Mouse (Mus musculus): ENCODE measurements around the gene 4932438A13Rik. TPM values are rescaled to one million over a fixed set of nuclear protein-coding genes. Genes with fewer than 3 reads are reported as not detected.

4932438A13Rik gene
- polyA plus RNA-seq (2015; fragmentation: Nextera tagmentation; extraction: Ambion mirVana) = 28.8 and 32.2 TPM in 2 replicates

GRCm38 (mm10) chr3:36862721-36863275 is at the start of gene 4932438A13Rik:
4932438A13Rik (plus strand) TSS chr3:36863104.
- Histone ChIP-seq H3K9me3 (ENCODE audit: low read length) (no peaks in the 10 kb centered on the region), H3K36me3 (ENCODE audit: insufficient read depth, low read length) (peaks cover 6% of the 10 kb centered on the region; the same call in 1 of the 2 replicates), H3K9ac (replicated peaks; ENCODE audit: low read depth) (peak within 1 kb of the TSS; percentile 68), H3K4me2 (replicated peaks; ENCODE audit: low read depth, low read length) (peak within 1 kb of the TSS; percentile 72), H3K4me3 (ENCODE audit: low read depth, low read length) (peak within 1 kb of the TSS; percentile 65), H3K4me1 (ENCODE audit: insufficient read depth, low read depth, low read length) (no peaks in the 10 kb centered on the region), H3K27ac (ENCODE audit: low read length) (peak within 1 kb of the TSS; percentile 90), H3K27me3 (replicated peaks; ENCODE audit: insufficient read depth, low read length) (no peaks in the 10 kb centered on the region)
- under 1% methylated on average over 33 of the region's 38 CpGs for WGBS
- peak; percentile 96 for DNase-seq (ENCODE audit: low spot score)
- TF ChIP-seq CTCF (IDR thresholded peaks at IDR 0.05) = peak; percentile 17
- TF ChIP-seq EP300 (IDR thresholded peaks at IDR 0.05) = no peak
- peak; percentile 99 for ATAC-seq

- no peaks in the 10 kb centered on the region for H3K36me3 ChIP-seq (ENCODE audit: insufficient read depth, low read length)
- no peak for DNase-seq (ENCODE audit: low spot score)
- no peak overlapping the region for H3K27ac ChIP-seq (ENCODE audit: low read length)
- no peaks in the 10 kb centered on the region for H3K9me3 ChIP-seq (ENCODE audit: low read length)
- H3K9ac ChIP-seq (replicated peaks; ENCODE audit: low read depth) = no peak overlapping the region
- 70% methylated on average over 5 of the region's 5 CpGs for WGBS
- no peak overlapping the region for H3K4me3 ChIP-seq (ENCODE audit: low read depth, low read length)
- H3K4me1 ChIP-seq (ENCODE audit: insufficient read depth, low read depth, low read length) = no peaks in the 10 kb centered on the region
- H3K27me3 ChIP-seq (replicated peaks; ENCODE audit: insufficient read depth, low read length) = no peaks in the 10 kb centered on the region
- H3K4me2 ChIP-seq (replicated peaks; ENCODE audit: low read depth, low read length) = no peak overlapping the region
- TF ChIP-seq EP300 (IDR thresholded peaks at IDR 0.05) (no peak), CTCF (IDR thresholded peaks at IDR 0.05) (no peak)
- no peak for ATAC-seq
These were observed 46.3 kb upstream of the 4932438A13Rik start for GRCm38 (mm10) chr3:36816633-36817032.

GRCm38 (mm10) chr3:36819402-36819801 is 43.5 kb upstream of the 4932438A13Rik start:
- WGBS = 32% methylated on average over 7 of the region's 7 CpGs
- H3K4me1 ChIP-seq (ENCODE audit: insufficient read depth, low read depth, low read length) = no peaks in the 10 kb centered on the region
- no peak overlapping the region for H3K9ac ChIP-seq (replicated peaks; ENCODE audit: low read depth)
- H3K4me3 ChIP-seq (ENCODE audit: low read depth, low read length) = no peak overlapping the region
- H3K27me3 ChIP-seq (replicated peaks; ENCODE audit: insufficient read depth, low read length) = no peaks in the 10 kb centered on the region
- DNase-seq (ENCODE audit: low spot score) = peak; percentile 10
- no peak overlapping the region for H3K27ac ChIP-seq (ENCODE audit: low read length)
- peak; percentile 73 for ATAC-seq
- no peaks in the 10 kb centered on the region for H3K9me3 ChIP-seq (ENCODE audit: low read length)
- TF ChIP-seq CTCF (IDR thresholded peaks at IDR 0.05) (no peak), EP300 (IDR thresholded peaks at IDR 0.05) (no peak)
- no peaks in the 10 kb centered on the region for H3K36me3 ChIP-seq (ENCODE audit: insufficient read depth, low read length)
- H3K4me2 ChIP-seq (replicated peaks; ENCODE audit: low read depth, low read length) = no peak overlapping the region

GRCm38 (mm10) chr3:36821037-36821436 is 41.9 kb upstream of the 4932438A13Rik start:
- TF ChIP-seq CTCF (IDR thresholded peaks at IDR 0.05) = no peak
- no peak for TF ChIP-seq EP300 (IDR thresholded peaks at IDR 0.05)
- Histone ChIP-seq H3K27ac (ENCODE audit: low read length) (no peak overlapping the region), H3K9me3 (ENCODE audit: low read length) (no peaks in the 10 kb centered on the region), H3K4me3 (ENCODE audit: low read depth, low read length) (no peak overlapping the region), H3K36me3 (ENCODE audit: insufficient read depth, low read length) (no peaks in the 10 kb centered on the region), H3K4me2 (replicated peaks; ENCODE audit: low read depth, low read length) (no peak overlapping the region), H3K9ac (replicated peaks; ENCODE audit: low read depth) (no peak overlapping the region), H3K27me3 (replicated peaks; ENCODE audit: insufficient read depth, low read length) (no peaks in the 10 kb centered on the region), H3K4me1 (ENCODE audit: insufficient read depth, low read depth, low read length) (no peaks in the 10 kb centered on the region)
- DNase-seq (ENCODE audit: low spot score) (no peak), ATAC-seq (no peak)
- 81% methylated on average over 9 of the region's 9 CpGs for WGBS

GRCm38 (mm10) chr3:36825098-36825497 is 37.8 kb upstream of the 4932438A13Rik start:
- no peak for ATAC-seq
- no peaks in the 10 kb centered on the region for H3K9me3 ChIP-seq (ENCODE audit: low read length)
- no peak overlapping the region for H3K27ac ChIP-seq (ENCODE audit: low read length)
- TF ChIP-seq EP300 (IDR thresholded peaks at IDR 0.05) (no peak), CTCF (IDR thresholded peaks at IDR 0.05) (no peak)
- H3K36me3 ChIP-seq (ENCODE audit: insufficient read depth, low read length) = no peaks in the 10 kb centered on the region
- no peak overlapping the region for H3K4me2 ChIP-seq (replicated peaks; ENCODE audit: low read depth, low read length)
- no peak for DNase-seq (ENCODE audit: low spot score)
- H3K4me3 ChIP-seq (ENCODE audit: low read depth, low read length) = no peak overlapping the region
- no peaks in the 10 kb centered on the region for H3K27me3 ChIP-seq (replicated peaks; ENCODE audit: insufficient read depth, low read length)
- H3K4me1 ChIP-seq (ENCODE audit: insufficient read depth, low read depth, low read length) = no peaks in the 10 kb centered on the region
- WGBS = 45% methylated on average over 1 of the region's 1 CpGs
- H3K9ac ChIP-seq (replicated peaks; ENCODE audit: low read depth) = no peak overlapping the region

- H3K4me3 ChIP-seq (ENCODE audit: low read depth, low read length) = no peak overlapping the region
- 71% methylated on average over 4 of the region's 4 CpGs for WGBS
These were observed 37.4 kb upstream of the 4932438A13Rik start for GRCm38 (mm10) chr3:36825554-36825953.

More at GRCm38 (mm10) chr3:36825554-36825953, 37.4 kb upstream of the 4932438A13Rik start:
- Histone ChIP-seq H3K9ac (replicated peaks; ENCODE audit: low read depth) (no peak overlapping the region), H3K9me3 (ENCODE audit: low read length) (no peaks in the 10 kb centered on the region), H3K4me1 (ENCODE audit: insufficient read depth, low read depth, low read length) (no peaks in the 10 kb centered on the region), H3K27ac (ENCODE audit: low read length) (no peak overlapping the region), H3K27me3 (replicated peaks; ENCODE audit: insufficient read depth, low read length) (no peaks in the 10 kb centered on the region), H3K36me3 (ENCODE audit: insufficient read depth, low read length) (no peaks in the 10 kb centered on the region), H3K4me2 (replicated peaks; ENCODE audit: low read depth, low read length) (no peak overlapping the region)
- ATAC-seq (no peak), DNase-seq (ENCODE audit: low spot score) (no peak)
- TF ChIP-seq EP300 (IDR thresholded peaks at IDR 0.05) (no peak), CTCF (IDR thresholded peaks at IDR 0.05) (no peak)

Measured in lung, postnatal 0 days (tissue).